Mouse (Mus musculus): ENCODE data around the gene Lama4.
A peak's percentile ranks its signal among the peaks of the same experiment; 100 is the strongest.

The Lama4 gene

GRCm38 (mm10) chr10:38965075-38965781, at the start of gene Lama4:
Lama4 (plus strand) TSS chr10:38965515.
- peak; percentile 38 for DNase-seq

- no peak for DNase-seq
Measured at GRCm38 (mm10) chr10:38916027-38916617, 49.2 kb upstream of the Lama4 start.

- DNase-seq, result no peak
Measured at GRCm38 (mm10) chr10:38928940-38929697, 36.2 kb upstream of the Lama4 start.

- no peak for DNase-seq
Measured at GRCm38 (mm10) chr10:38944701-38945100, 20.6 kb upstream of the Lama4 start.

- no peak for DNase-seq
Measured at GRCm38 (mm10) chr10:38961920-38962319, 3.4 kb upstream of the Lama4 start.

GRCm38 (mm10) chr10:38964719-38965074, 618 bp upstream of the Lama4 start:
- no peak for DNase-seq

- DNase-seq, result peak; percentile 18
Measured at GRCm38 (mm10) chr10:38965857-38966256, 542 bp downstream of the Lama4 start.

GRCm38 (mm10) chr10:38966646-38967045, 1.3 kb downstream of the Lama4 start:
- DNase-seq, result no peak

GRCm38 (mm10) chr10:38968326-38969072, 3.2 kb downstream of the Lama4 start:
- no peak for DNase-seq

- DNase-seq, result no peak
Measured at GRCm38 (mm10) chr10:38969543-38969942, 4.2 kb downstream of the Lama4 start.

- DNase-seq, result no peak
Measured at GRCm38 (mm10) chr10:38969975-38970374, 4.7 kb downstream of the Lama4 start.

- no peak for DNase-seq
Measured at GRCm38 (mm10) chr10:38972221-38972946, 7.1 kb downstream of the Lama4 start.

GRCm38 (mm10) chr10:38973016-38973415, 7.7 kb downstream of the Lama4 start:
- no peak for DNase-seq

GRCm38 (mm10) chr10:38978195-38978594, 12.9 kb downstream of the Lama4 start:
- no peak for DNase-seq

- DNase-seq, result no peak
Measured at GRCm38 (mm10) chr10:38979699-38980098, 14.4 kb downstream of the Lama4 start.

- no peak for DNase-seq
Measured at GRCm38 (mm10) chr10:38980980-38981379, 15.7 kb downstream of the Lama4 start.

GRCm38 (mm10) chr10:38984358-38985075, 19.2 kb downstream of the Lama4 start:
- DNase-seq, result no peak

GRCm38 (mm10) chr10:38986053-38986452, 20.7 kb downstream of the Lama4 start:
- DNase-seq, result no peak

GRCm38 (mm10) chr10:38992827-38993226, 27.5 kb downstream of the Lama4 start:
- no peak for DNase-seq

GRCm38 (mm10) chr10:38993632-38994424, 28.5 kb downstream of the Lama4 start:
- no peak for DNase-seq
